Mouse (Mus musculus) midbrain, embryonic 12.5 days (tissue): Measurements from ENCODE around the gene Npw. TPM values are rescaled to one million over a fixed set of nuclear protein-coding genes. Genes with fewer than 3 reads are reported as not detected.
A peak's percentile ranks its signal among the peaks of the same experiment; 100 is the strongest.

Experiments used
- ATAC-seq: fragments of 200-750 bp; cut with Nextera tagmentation; 2 replicates; pipeline ENCODE4 v1.8.0; 2017; ENCODE audit warnings: low read depth, moderate TSS enrichment, moderate library complexity; ENCODE audit not compliant: low FRiP score
- H3K27ac ChIP-seq: fragments of 300-500 bp; sonication (generic); replicated peaks from 2 replicates; pipeline ENCODE4 v1.5.1; 2016; ENCODE audit warnings: mild to moderate bottlenecking
- H3K27me3 ChIP-seq: fragments of 300-500 bp; sonication (generic); 2 replicates; pipeline ENCODE4 v1.6.1; 2016; ENCODE audit warnings: mild to moderate bottlenecking
- H3K36me3 ChIP-seq: fragments of 300-500 bp; sonication (generic); 2 replicates; pipeline ENCODE4 v1.6.1; 2016
- H3K4me1 ChIP-seq: fragments of 300-500 bp; sonication (generic); 2 replicates; pipeline ENCODE4 v1.6.1; 2016
- H3K4me2 ChIP-seq: fragments of 300-500 bp; sonication (generic); replicated peaks from 2 replicates; pipeline ENCODE4 v1.6.1; 2016; ENCODE audit warnings: mild to moderate bottlenecking, moderate library complexity
- H3K4me3 ChIP-seq: fragments of 300-500 bp; sonication (generic); 2 replicates; pipeline ENCODE4 v1.5.1; 2016; ENCODE audit warnings: mild to moderate bottlenecking
- H3K9ac ChIP-seq: fragments of 300-500 bp; sonication (generic); replicated peaks from 2 replicates; pipeline ENCODE4 v1.6.1; 2016; ENCODE audit warnings: mild to moderate bottlenecking, moderate library complexity
- H3K9me3 ChIP-seq: fragments of 300-500 bp; sonication (generic); 2 replicates; pipeline ENCODE4 v1.6.1; 2016; ENCODE audit warnings: mild to moderate bottlenecking
- WGBS: fragments of 180-500 bp; shearing (Covaris S2); methylation state at CpG from one replicate; pipeline ENCODE4 v1.1.7; 2016; 5-methylcytosine and 5-hydroxymethylcytosine counted together
- polyA plus RNA-seq: library from polyadenylated mRNA; unstranded; fragments of >200 nt; fragmentation: Nextera tagmentation; extraction: Ambion mirVana; gene quantifications from 2 replicates; pipeline ENCODE4 v1.2.1, GENCODE M21; 2016

Npw gene
- polyA plus RNA-seq, 1 experiment from 2014 or later, result not detected

- Histone ChIP-seq H3K9ac (no peak overlapping the region), H3K36me3 (no peaks in the 10 kb centered on the region), H3K27ac (no peak overlapping the region), H3K9me3 (no peaks in the 10 kb centered on the region), H3K4me2 (no peak overlapping the region), H3K4me1 (peaks cover 11% of the 10 kb centered on the region), H3K4me3 (no peak overlapping the region), H3K27me3 (no peaks in the 10 kb centered on the region)
- WGBS, result 59% methylated on average over 5 of the region's 5 CpGs
- ATAC-seq, result no peak
Observed at GRCm38 (mm10) chr17:24636781-24637481, 21.3 kb downstream of the Npw start.

GRCm38 (mm10) chr17:24635694-24636093 lies 22.6 kb downstream of the Npw start:
- Histone ChIP-seq H3K9ac (no peak overlapping the region), H3K4me3 (no peak overlapping the region), H3K4me2 (no peak overlapping the region), H3K4me1 (peaks cover 18% of the 10 kb centered on the region), H3K27me3 (no peaks in the 10 kb centered on the region), H3K27ac (no peak overlapping the region), H3K36me3 (peaks cover 2% of the 10 kb centered on the region), H3K9me3 (no peaks in the 10 kb centered on the region)
- 96% methylated on average over 5 of the region's 5 CpGs for WGBS
- ATAC-seq, result no peak

GRCm38 (mm10) chr17:24635024-24635423 lies 23.2 kb downstream of the Npw start:
- 94% methylated on average over 4 of the region's 4 CpGs for WGBS
- ATAC-seq, result no peak

GRCm38 (mm10) chr17:24633831-24634230 lies 24.4 kb downstream of the Npw start:
- Histone ChIP-seq H3K27me3 (no peaks in the 10 kb centered on the region), H3K4me3 (no peak overlapping the region), H3K9ac (no peak overlapping the region), H3K27ac (no peak overlapping the region), H3K9me3 (no peaks in the 10 kb centered on the region), H3K4me1 (peaks cover 18% of the 10 kb centered on the region), H3K36me3 (peaks cover 20% of the 10 kb centered on the region), H3K4me2 (0 out of 2 replicates have a peak overlapping the region, but pooled peaks have one; percentile 94)
- WGBS, result 97% methylated on average over 11 of the region's 11 CpGs
- no peak for ATAC-seq

More at GRCm38 (mm10) chr17:24635024-24635423, 23.2 kb downstream of the Npw start:
- peaks cover 18% of the 10 kb centered on the region for H3K4me1 ChIP-seq
- no peak overlapping the region for H3K9ac ChIP-seq
- H3K27ac ChIP-seq, result no peak overlapping the region
- H3K4me3 ChIP-seq, result no peak overlapping the region
- H3K36me3 ChIP-seq, result peaks cover 9% of the 10 kb centered on the region
- no peak overlapping the region for H3K4me2 ChIP-seq
- no peaks in the 10 kb centered on the region for H3K27me3 ChIP-seq
- H3K9me3 ChIP-seq, result no peaks in the 10 kb centered on the region

DNA sequence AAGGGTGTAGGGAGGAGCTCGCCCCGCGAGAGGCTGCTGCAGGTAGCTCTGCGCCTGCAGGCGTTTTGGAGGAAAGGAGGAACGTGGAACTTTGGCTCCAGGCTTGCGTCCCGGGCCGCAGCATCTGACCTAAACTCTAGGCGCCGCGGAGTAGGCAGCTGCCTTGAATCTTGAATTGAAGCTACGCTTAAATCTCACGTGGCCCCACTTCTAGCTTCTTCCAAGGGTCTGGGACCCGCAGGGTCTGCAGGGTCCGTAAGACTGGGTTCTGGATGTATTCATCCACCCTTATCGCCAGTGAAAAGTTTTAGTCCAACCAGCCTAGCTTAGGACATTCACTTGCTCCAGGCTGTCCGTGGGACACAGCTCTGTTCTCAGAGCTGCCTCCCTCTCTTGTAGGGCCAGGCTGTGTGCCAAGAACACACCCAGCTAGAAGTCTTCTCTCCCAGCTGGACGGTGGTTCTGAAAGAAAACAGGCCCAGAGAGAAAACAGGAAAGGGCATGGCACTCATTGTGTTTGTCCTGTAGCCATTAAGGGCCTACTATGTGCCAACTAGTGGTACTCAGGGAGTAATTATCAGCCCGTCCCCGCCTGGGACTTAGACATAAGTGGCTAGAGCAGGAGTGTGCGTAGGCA lies 25.3 kb downstream of the Npw start:
- H3K27ac ChIP-seq, result peak overlapping the region; percentile 72
- peak overlapping the region; percentile 77 for H3K4me3 ChIP-seq
- peaks cover 18% of the 10 kb centered on the region for H3K4me1 ChIP-seq
- WGBS, result 12% methylated on average over 22 of the region's 22 CpGs
- no peak; the same call in none of the 2 replicates for ATAC-seq
- H3K9ac ChIP-seq, result peak overlapping the region; percentile 75
- no peaks in the 10 kb centered on the region for H3K27me3 ChIP-seq
- peak overlapping the region; percentile 94 for H3K4me2 ChIP-seq
- peaks cover 26% of the 10 kb centered on the region for H3K36me3 ChIP-seq
- H3K9me3 ChIP-seq, result no peaks in the 10 kb centered on the region

GRCm38 (mm10) chr17:24632167-24632812 lies 26.0 kb downstream of the Npw start, which contains the start of the genes Tsc2 and Nthl1:
Tsc2 (minus strand) TSS chr17:24632630.
Nthl1 (plus strand) TSS chr17:24632680.
- Histone ChIP-seq H3K27ac (peak within 1 kb of the TSS; percentile 72), H3K27me3 (no peaks in the 10 kb centered on the region), H3K4me1 (peaks cover 18% of the 10 kb centered on the region), H3K36me3 (peaks cover 33% of the 10 kb centered on the region), H3K4me2 (peak within 1 kb of the TSS; percentile 94), H3K4me3 (peak within 1 kb of the TSS; percentile 77), H3K9me3 (no peaks in the 10 kb centered on the region), H3K9ac (peak within 1 kb of the TSS; percentile 75)
- whole genome bisulfite sequencing, result 2% methylated on average over 51 of the region's 51 CpGs
- peak; percentile 88 for ATAC-seq

DNA sequence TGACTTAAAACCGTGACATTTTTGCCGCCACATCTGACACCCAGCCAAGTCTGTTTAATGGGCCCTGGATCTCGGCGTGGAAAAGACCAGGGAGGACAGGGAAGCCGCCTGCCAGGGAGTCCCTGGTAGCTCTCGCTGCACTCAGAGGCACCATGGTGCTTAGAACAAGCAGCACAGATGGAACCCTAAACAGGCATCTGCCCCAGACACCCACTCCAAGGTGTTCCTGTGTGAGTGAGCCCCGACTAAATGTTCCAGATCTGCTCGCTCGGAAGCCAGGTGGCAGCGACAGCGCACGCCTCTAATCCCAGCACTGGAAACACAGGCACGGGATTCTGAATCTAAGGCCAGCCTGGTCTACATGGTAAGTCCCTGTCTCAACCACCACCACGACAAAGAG lies 28.2 kb downstream of the Npw start:
- Histone ChIP-seq H3K4me3 (no peak overlapping the region), H3K27me3 (no peaks in the 10 kb centered on the region), H3K4me2 (no peak overlapping the region), H3K4me1 (peaks cover 18% of the 10 kb centered on the region), H3K9me3 (no peaks in the 10 kb centered on the region), H3K9ac (no peak overlapping the region), H3K36me3 (peaks cover 53% of the 10 kb centered on the region), H3K27ac (no peak overlapping the region)
- ATAC-seq, result no peak
- 94% methylated on average over 14 of the region's 14 CpGs for WGBS

- WGBS, result 54% methylated on average over 5 of the region's 5 CpGs
- H3K4me3 ChIP-seq, result no peak overlapping the region
Observed at GRCm38 (mm10) chr17:24628646-24629045, 29.6 kb downstream of the Npw start.

GRCm38 (mm10) chr17:24625472-24625871 lies 32.8 kb downstream of the Npw start:
- 94% methylated on average over 8 of the region's 8 CpGs for WGBS
- no peak for ATAC-seq
- Histone ChIP-seq H3K27ac (no peak overlapping the region), H3K9ac (no peak overlapping the region), H3K9me3 (no peaks in the 10 kb centered on the region), H3K4me3 (no peak overlapping the region), H3K4me2 (no peak overlapping the region), H3K27me3 (no peaks in the 10 kb centered on the region), H3K36me3 (peaks cover 95% of the 10 kb centered on the region), H3K4me1 (no peaks in the 10 kb centered on the region)

More at GRCm38 (mm10) chr17:24628646-24629045, 29.6 kb downstream of the Npw start:
- Histone ChIP-seq H3K27ac (no peak overlapping the region), H3K9ac (no peak overlapping the region), H3K27me3 (no peaks in the 10 kb centered on the region), H3K36me3 (peaks cover 67% of the 10 kb centered on the region), H3K9me3 (no peaks in the 10 kb centered on the region), H3K4me2 (no peak overlapping the region), H3K4me1 (peaks cover 18% of the 10 kb centered on the region)
- no peak for ATAC-seq

DNA sequence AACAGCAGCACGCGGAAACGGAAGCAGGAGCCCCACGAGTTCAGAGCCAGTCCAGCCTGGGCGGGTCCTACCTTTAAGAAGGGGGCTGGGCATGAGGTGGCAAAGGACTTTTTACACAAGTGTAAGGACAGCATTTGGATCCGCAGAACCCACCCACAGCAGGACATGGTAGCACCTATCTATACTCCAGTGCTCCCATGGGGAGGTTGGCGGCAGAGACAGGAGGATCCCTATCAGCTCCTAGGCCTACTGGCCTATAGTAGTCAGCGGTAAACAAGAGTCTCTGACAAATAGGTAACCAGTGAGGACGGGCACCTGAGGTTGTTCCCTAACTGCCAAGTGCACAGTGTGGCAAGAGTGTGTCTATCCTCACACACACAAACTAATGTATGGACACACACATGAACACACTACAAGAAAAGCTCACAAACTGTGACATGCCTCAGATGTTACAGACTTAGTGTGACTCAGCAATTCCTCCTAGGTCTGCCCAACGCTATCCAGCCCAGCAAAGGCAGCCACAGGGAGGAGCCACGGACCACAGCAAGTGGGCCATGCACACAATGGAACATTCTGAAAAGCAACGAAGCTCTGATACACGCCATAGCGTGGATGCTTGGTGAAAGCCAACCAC lies 40.6 kb downstream of the Npw start:
- H3K4me3 ChIP-seq, result no peak overlapping the region
- ATAC-seq, result no peak
- H3K27me3 ChIP-seq, result no peaks in the 10 kb centered on the region
- no peak overlapping the region for H3K9ac ChIP-seq
- peaks cover 93% of the 10 kb centered on the region for H3K36me3 ChIP-seq
- WGBS, result 90% methylated on average over 14 of the region's 14 CpGs
- no peak overlapping the region for H3K27ac ChIP-seq
- H3K4me1 ChIP-seq, result no peaks in the 10 kb centered on the region
- H3K4me2 ChIP-seq, result no peak overlapping the region
- no peaks in the 10 kb centered on the region for H3K9me3 ChIP-seq

DNA sequence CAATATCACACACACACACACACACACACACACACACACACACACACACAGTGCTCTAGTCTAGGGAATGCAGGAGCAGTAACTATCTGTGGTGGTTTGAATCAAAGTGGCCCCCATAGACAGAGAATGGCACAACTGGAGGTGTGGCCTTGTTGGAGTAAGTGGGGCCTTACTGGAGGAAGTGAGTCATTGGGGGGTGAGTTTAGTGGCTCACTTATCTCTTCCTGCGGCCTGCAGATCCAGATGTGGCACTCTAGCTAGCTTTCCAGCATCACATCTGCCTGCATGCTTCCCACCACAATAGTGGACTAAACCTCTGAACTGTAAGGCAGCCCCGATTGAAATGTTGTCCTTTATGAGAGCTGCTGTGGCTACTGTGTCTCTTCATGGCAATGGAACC lies 47.5 kb downstream of the Npw start:
- H3K4me3 ChIP-seq, result no peak overlapping the region
- WGBS, result 97% methylated on average over 2 of the region's 2 CpGs
- peaks cover 76% of the 10 kb centered on the region for H3K36me3 ChIP-seq

More for the DNA sequence above, 47.5 kb downstream of the Npw start:
- Histone ChIP-seq H3K4me1 (no peaks in the 10 kb centered on the region), H3K27me3 (no peaks in the 10 kb centered on the region), H3K27ac (no peak overlapping the region), H3K9ac (no peak overlapping the region), H3K9me3 (no peaks in the 10 kb centered on the region), H3K4me2 (no peak overlapping the region)
- ATAC-seq, result no peak
